Mouse (Mus musculus) MEL (cell line): Measurements from ENCODE around the gene Zmpste24. TPM values are rescaled to one million over a fixed set of nuclear protein-coding genes. Genes with fewer than 3 reads are reported as not detected.

Source experiments
- DNase-seq: peaks from one replicate; pipeline ENCODE4 v3.0.0; 2011; ENCODE audit warnings: low read depth, low spot score
- H3K27ac ChIP-seq: 2 replicates; pipeline ENCODE4 v1.5.1; 2012; ENCODE audit warnings: low read depth, mild to moderate bottlenecking, control low read depth, low read length, moderate library complexity; ENCODE audit not compliant: control insufficient read depth
- H3K27me3 ChIP-seq, 2 experiments: fragments of 150-350 bp in 1 of 2; sonication (generic) in 1 of 2; 2 replicates each; pipeline ENCODE4 v1.6.1; 2012; ENCODE audit warnings: low read length in 2 of 2, mild to moderate bottlenecking in 2 of 2, improper control_type of control experiment in 1 of 2, moderate library complexity in 1 of 2; ENCODE audit not compliant: insufficient read depth in 2 of 2, control insufficient read depth in 1 of 2
- H3K36me3 ChIP-seq, 2 experiments: 2 replicates each; pipeline ENCODE4 v1.6.1; 2012 to 2014; ENCODE audit warnings: low read length in 2 of 2, improper control_type of control experiment in 1 of 2, inconsistent platforms in 1 of 2, mild to moderate bottlenecking in 1 of 2; ENCODE audit not compliant: insufficient read depth in 2 of 2, control insufficient read depth in 1 of 2
- H3K4me1 ChIP-seq, 2 experiments: fragments of 150-350 bp in 1 of 2; sonication (generic) in 1 of 2; 2 replicates each; pipeline ENCODE4 v1.6.1; 2012; ENCODE audit warnings: low read length in 2 of 2, improper control_type of control experiment in 1 of 2, mild to moderate bottlenecking in 1 of 2; ENCODE audit not compliant: insufficient read depth in 2 of 2, control insufficient read depth in 1 of 2
- H3K4me3 ChIP-seq, 2 experiments: fragments of 150-350 bp in 1 of 2; sonication (generic) in 1 of 2; 2 replicates each; pipeline ENCODE4 v1.5.1; 2012; ENCODE audit warnings: low read depth in 2 of 2, low read length in 2 of 2, mild to moderate bottlenecking in 2 of 2, moderate library complexity in 2 of 2, control low read depth in 1 of 2, improper control_type of control experiment in 1 of 2; ENCODE audit not compliant: control insufficient read depth in 1 of 2, insufficient read depth in 1 of 2
- H3K79me2 ChIP-seq: 2 replicates; pipeline ENCODE4 v1.6.1; 2012; ENCODE audit warnings: mild to moderate bottlenecking, low read length, moderate library complexity; ENCODE audit not compliant: control insufficient read depth, poor library complexity, insufficient read depth
- H3K9ac ChIP-seq: 2 replicates; pipeline ENCODE4 v1.6.1; 2012; ENCODE audit warnings: low read depth, mild to moderate bottlenecking, control low read depth, low read length, moderate library complexity; ENCODE audit not compliant: control insufficient read depth, poor library complexity, severe bottlenecking
- H3K9me3 ChIP-seq: fragments of 150-350 bp; sonication (generic); replicated peaks from 2 replicates; pipeline ENCODE4 v1.6.1; 2012; ENCODE audit warnings: mild to moderate bottlenecking, low read length, improper control_type of control experiment, moderate library complexity; ENCODE audit not compliant: insufficient read depth
- CHD1 ChIP-seq: IDR thresholded peaks from 2 replicates; pipeline ENCODE4 v1.6.1; 2012; ENCODE audit warnings: low read depth, mild to moderate bottlenecking, inconsistent platforms, low read length, improper control_type of control experiment
- CHD2 ChIP-seq: IDR thresholded peaks from 2 replicates; pipeline ENCODE4 v1.6.1; 2011; ENCODE audit warnings: low read length, improper control_type of control experiment
- CTCF ChIP-seq, 3 experiments: IDR thresholded peaks in 2 of 3; conservative IDR thresholded peaks in 1 of 3; 2 replicates each; pipeline ENCODE4 v1.5.1; 2011 to 2012; ENCODE audit warnings: low read length in 3 of 3, low read depth in 2 of 3, mild to moderate bottlenecking in 2 of 3, improper control_type of control experiment in 1 of 3, inconsistent platforms in 1 of 3, mixed read lengths in 1 of 3, moderate library complexity in 1 of 3; ENCODE audit not compliant: control insufficient read depth in 1 of 3, insufficient read depth in 1 of 3, poor library complexity in 1 of 3, severe bottlenecking in 1 of 3
- E2F4 ChIP-seq: IDR thresholded peaks from 2 replicates; pipeline ENCODE4 v1.6.1; 2011; ENCODE audit warnings: low read depth, low read length, improper control_type of control experiment, borderline replicate concordance
- ETS1 ChIP-seq: IDR thresholded peaks from 2 replicates; pipeline ENCODE4 v1.6.1; 2012; ENCODE audit warnings: low read depth, mild to moderate bottlenecking, inconsistent platforms, low read length, improper control_type of control experiment, moderate library complexity
- GATA1 ChIP-seq: IDR thresholded peaks from 2 replicates; pipeline ENCODE4 v1.6.1; 2011; ENCODE audit warnings: low read depth, low read length, improper control_type of control experiment
- MAX ChIP-seq: IDR thresholded peaks from 2 replicates; pipeline ENCODE4 v1.6.1; 2011; ENCODE audit warnings: low read length, improper control_type of control experiment
- MEF2A ChIP-seq: IDR thresholded peaks from 2 replicates; pipeline ENCODE4 v1.6.1; 2014; ENCODE audit warnings: low read depth, mild to moderate bottlenecking, inconsistent platforms, low read length, improper control_type of control experiment; ENCODE audit not compliant: poor library complexity, insufficient replicate concordance, severe bottlenecking; ENCODE audit errors: extremely low read depth
- RCOR1 ChIP-seq: IDR thresholded peaks from 2 replicates; pipeline ENCODE4 v1.6.1; 2012; ENCODE audit warnings: low read depth, mild to moderate bottlenecking, inconsistent platforms, low read length, improper control_type of control experiment
- TAL1 ChIP-seq: IDR thresholded peaks from 2 replicates; pipeline ENCODE4 v1.6.1; 2012; ENCODE audit warnings: mild to moderate bottlenecking, inconsistent platforms, low read length, moderate library complexity, mixed read lengths
- TBP ChIP-seq: IDR thresholded peaks from 2 replicates; pipeline ENCODE4 v1.8.0; 2011; ENCODE audit warnings: low read depth, low read length, improper control_type of control experiment
- UBTF ChIP-seq: IDR thresholded peaks from 2 replicates; pipeline ENCODE4 v1.6.1; 2012; ENCODE audit warnings: low read depth, mild to moderate bottlenecking, inconsistent platforms, low read length, improper control_type of control experiment, moderate library complexity, borderline replicate concordance; ENCODE audit not compliant: insufficient read depth
- ZMIZ1 ChIP-seq: IDR thresholded peaks from 2 replicates; pipeline ENCODE4 v1.6.1; 2012; ENCODE audit warnings: low read depth, mild to moderate bottlenecking, inconsistent platforms, low read length, improper control_type of control experiment, moderate library complexity
- ZNF384 ChIP-seq: IDR thresholded peaks from 2 replicates; pipeline ENCODE4 v1.6.1; 2012; ENCODE audit warnings: low read depth, mild to moderate bottlenecking, inconsistent platforms, low read length, improper control_type of control experiment
- polyA plus RNA-seq, 2 experiments: library from polyadenylated mRNA; stranded (reverse) in 1 of 2; unstranded in 1 of 2; fragments of >175 nt in 1 of 2; fragments of >200 nt in 1 of 2; gene quantifications; 2 replicates each; pipeline versions ENCODE4 v1.2.1 to v1.2.4; 2012; ENCODE audit warnings: low replicate concordance in 2 of 2, low read depth in 1 of 2; ENCODE audit not compliant: insufficient read length in 2 of 2, insufficient read depth in 1 of 2, missing spikeins in 1 of 2
- total RNA-seq: library from RNA; depleted of rRNA; stranded (reverse); fragments of 300-350 nt; gene quantifications from 2 replicates; pipeline ENCODE4 v1.2.3, GENCODE M21; 2012

Gene Zmpste24
- total and polyA plus RNA-seq, 3 experiments: 37.6 to 70.6 (median 44.7) TPM

GRCm38 (mm10) chr4:121023464-121023863 is 74.6 kb downstream of the Zmpste24 start:
- no peaks in the 10 kb centered on the region for H3K27me3 ChIP-seq
- no peak overlapping the region for H3K9ac ChIP-seq
- no peak overlapping the region for H3K27ac ChIP-seq
- peaks cover 0 to 12% of the 10 kb centered on the region in 2 experiments; a peak in 2 of 4 replicates for H3K4me1 ChIP-seq
- DNase-seq: no peak
- no peaks in the 10 kb centered on the region for H3K9me3 ChIP-seq
- H3K79me2 ChIP-seq: no peaks in the 10 kb centered on the region
- no peak overlapping the region for H3K4me3 ChIP-seq
- TF ChIP-seq MEF2A (no peak), ETS1 (no peak), TBP (no peak), RCOR1 (no peak), GATA1 (peak; percentile 33; the same call in 1 of the 2 replicates), CHD1 (no peak), CTCF (IDR thresholded peaks at IDR 0.05 in 2 of 3, conservative IDR thresholded peaks at IDR 0.05 in 1 of 3; ENCODE audit: control insufficient read depth in 1 of 3, insufficient read depth in 1 of 3, low read depth in 2 of 3, low read length in 3 of 3, poor library complexity in 1 of 3, severe bottlenecking in 1 of 3) (no peak)
- H3K36me3 ChIP-seq: peaks cover 0 to 13% of the 10 kb centered on the region in 2 experiments; a peak in 2 of 4 replicates

- Histone ChIP-seq H3K4me1 (peaks cover 0 to 20% of the 10 kb centered on the region in 2 experiments; a peak in 3 of 4 replicates), H3K9me3 (no peaks in the 10 kb centered on the region), H3K36me3 (peaks cover 0 to 18% of the 10 kb centered on the region in 2 experiments; a peak in 2 of 4 replicates), H3K79me2 (peaks cover 1% of the 10 kb centered on the region), H3K27me3 (no peaks in the 10 kb centered on the region), H3K9ac (no peak overlapping the region), H3K4me3 (no peak overlapping the region), H3K27ac (no peak overlapping the region)
- DNase-seq: no peak
- TF ChIP-seq ZNF384 (peak; percentile 69; the same call in 1 of the 2 replicates), ZMIZ1 (no peak), UBTF (no peak), MAX (no peak), E2F4 (no peak), CHD2 (no peak), TAL1 (no peak)
Measured at GRCm38 (mm10) chr4:121021911-121022310, 76.1 kb downstream of the Zmpste24 start.
